Mouse (Mus musculus) MEL (cell line): ENCODE measurements around the gene Farsa. TPM values are rescaled to one million over a fixed set of nuclear protein-coding genes. Genes with fewer than 3 reads are reported as not detected.

ENCODE experiments used
- DNase-seq: peaks from one replicate; pipeline ENCODE4 v3.0.0; 2011; ENCODE audit warnings: low read depth, low spot score
- H3K27ac ChIP-seq: 2 replicates; pipeline ENCODE4 v1.5.1; 2012; ENCODE audit warnings: low read depth, mild to moderate bottlenecking, control low read depth, low read length, moderate library complexity; ENCODE audit not compliant: control insufficient read depth
- H3K27me3 ChIP-seq, 2 experiments: fragments of 150-350 bp in 1 of 2; sonication (generic) in 1 of 2; 2 replicates each; pipeline ENCODE4 v1.6.1; 2012; ENCODE audit warnings: low read length in 2 of 2, mild to moderate bottlenecking in 2 of 2, improper control_type of control experiment in 1 of 2, moderate library complexity in 1 of 2; ENCODE audit not compliant: insufficient read depth in 2 of 2, control insufficient read depth in 1 of 2
- H3K36me3 ChIP-seq, 2 experiments: 2 replicates each; pipeline ENCODE4 v1.6.1; 2012 to 2014; ENCODE audit warnings: low read length in 2 of 2, improper control_type of control experiment in 1 of 2, inconsistent platforms in 1 of 2, mild to moderate bottlenecking in 1 of 2; ENCODE audit not compliant: insufficient read depth in 2 of 2, control insufficient read depth in 1 of 2
- H3K4me1 ChIP-seq, 2 experiments: fragments of 150-350 bp in 1 of 2; sonication (generic) in 1 of 2; 2 replicates each; pipeline ENCODE4 v1.6.1; 2012; ENCODE audit warnings: low read length in 2 of 2, improper control_type of control experiment in 1 of 2, mild to moderate bottlenecking in 1 of 2; ENCODE audit not compliant: insufficient read depth in 2 of 2, control insufficient read depth in 1 of 2
- H3K4me3 ChIP-seq, 2 experiments: fragments of 150-350 bp in 1 of 2; sonication (generic) in 1 of 2; 2 replicates each; pipeline ENCODE4 v1.5.1; 2012; ENCODE audit warnings: low read depth in 2 of 2, low read length in 2 of 2, mild to moderate bottlenecking in 2 of 2, moderate library complexity in 2 of 2, control low read depth in 1 of 2, improper control_type of control experiment in 1 of 2; ENCODE audit not compliant: control insufficient read depth in 1 of 2, insufficient read depth in 1 of 2
- H3K79me2 ChIP-seq: 2 replicates; pipeline ENCODE4 v1.6.1; 2012; ENCODE audit warnings: mild to moderate bottlenecking, low read length, moderate library complexity; ENCODE audit not compliant: control insufficient read depth, poor library complexity, insufficient read depth
- H3K9ac ChIP-seq: 2 replicates; pipeline ENCODE4 v1.6.1; 2012; ENCODE audit warnings: low read depth, mild to moderate bottlenecking, control low read depth, low read length, moderate library complexity; ENCODE audit not compliant: control insufficient read depth, poor library complexity, severe bottlenecking
- H3K9me3 ChIP-seq: fragments of 150-350 bp; sonication (generic); replicated peaks from 2 replicates; pipeline ENCODE4 v1.6.1; 2012; ENCODE audit warnings: mild to moderate bottlenecking, low read length, improper control_type of control experiment, moderate library complexity; ENCODE audit not compliant: insufficient read depth
- BHLHE40 ChIP-seq: IDR thresholded peaks from 2 replicates; pipeline ENCODE4 v1.6.1; 2012; ENCODE audit warnings: low read depth, mild to moderate bottlenecking, inconsistent platforms, low read length, improper control_type of control experiment, borderline replicate concordance
- CHD1 ChIP-seq: IDR thresholded peaks from 2 replicates; pipeline ENCODE4 v1.6.1; 2012; ENCODE audit warnings: low read depth, mild to moderate bottlenecking, inconsistent platforms, low read length, improper control_type of control experiment
- CHD2 ChIP-seq: IDR thresholded peaks from 2 replicates; pipeline ENCODE4 v1.6.1; 2011; ENCODE audit warnings: low read length, improper control_type of control experiment
- CTCF ChIP-seq, 3 experiments: IDR thresholded peaks in 2 of 3; conservative IDR thresholded peaks in 1 of 3; 2 replicates each; pipeline ENCODE4 v1.5.1; 2011 to 2012; ENCODE audit warnings: low read length in 3 of 3, low read depth in 2 of 3, mild to moderate bottlenecking in 2 of 3, improper control_type of control experiment in 1 of 3, inconsistent platforms in 1 of 3, mixed read lengths in 1 of 3, moderate library complexity in 1 of 3; ENCODE audit not compliant: control insufficient read depth in 1 of 3, insufficient read depth in 1 of 3, poor library complexity in 1 of 3, severe bottlenecking in 1 of 3
- E2F4 ChIP-seq: IDR thresholded peaks from 2 replicates; pipeline ENCODE4 v1.6.1; 2011; ENCODE audit warnings: low read depth, low read length, improper control_type of control experiment, borderline replicate concordance
- EP300 ChIP-seq, 2 experiments: IDR thresholded peaks; 2 replicates each; pipeline ENCODE4 v1.6.1; 2011; ENCODE audit warnings: improper control_type of control experiment in 2 of 2, low read length in 2 of 2, low read depth in 1 of 2, mild to moderate bottlenecking in 1 of 2
- ETS1 ChIP-seq: IDR thresholded peaks from 2 replicates; pipeline ENCODE4 v1.6.1; 2012; ENCODE audit warnings: low read depth, mild to moderate bottlenecking, inconsistent platforms, low read length, improper control_type of control experiment, moderate library complexity
- GABPA ChIP-seq: IDR thresholded peaks from 2 replicates; pipeline ENCODE4 v1.6.1; 2012; ENCODE audit warnings: low read depth, mild to moderate bottlenecking, inconsistent platforms, low read length, improper control_type of control experiment, moderate library complexity
- GATA1 ChIP-seq: IDR thresholded peaks from 2 replicates; pipeline ENCODE4 v1.6.1; 2011; ENCODE audit warnings: low read depth, low read length, improper control_type of control experiment
- JUND ChIP-seq: IDR thresholded peaks from 2 replicates; pipeline ENCODE4 v1.6.1; 2011; ENCODE audit warnings: low read depth, mild to moderate bottlenecking, improper control_type of control experiment, low read length
- KAT2A ChIP-seq: conservative IDR thresholded peaks from 2 replicates; pipeline ENCODE4 v1.6.1; 2012; ENCODE audit warnings: low read depth, low read length, improper control_type of control experiment, inconsistent platforms
- MAFK ChIP-seq: IDR thresholded peaks from 2 replicates; pipeline ENCODE4 v1.6.1; 2011; ENCODE audit warnings: low read depth, mild to moderate bottlenecking, low read length, improper control_type of control experiment, borderline replicate concordance
- MAX ChIP-seq: IDR thresholded peaks from 2 replicates; pipeline ENCODE4 v1.6.1; 2011; ENCODE audit warnings: low read length, improper control_type of control experiment
- MAZ ChIP-seq: IDR thresholded peaks from 2 replicates; pipeline ENCODE4 v1.6.1; 2012; ENCODE audit warnings: low read depth, mild to moderate bottlenecking, inconsistent platforms, low read length, improper control_type of control experiment
- MEF2A ChIP-seq: IDR thresholded peaks from 2 replicates; pipeline ENCODE4 v1.6.1; 2014; ENCODE audit warnings: low read depth, mild to moderate bottlenecking, inconsistent platforms, low read length, improper control_type of control experiment; ENCODE audit not compliant: poor library complexity, insufficient replicate concordance, severe bottlenecking; ENCODE audit errors: extremely low read depth
- MXI1 ChIP-seq: IDR thresholded peaks from 2 replicates; pipeline ENCODE4 v1.6.1; 2011; ENCODE audit warnings: mild to moderate bottlenecking, low read depth, low read length, improper control_type of control experiment
- MYB ChIP-seq: IDR thresholded peaks from 2 replicates; pipeline ENCODE4 v1.6.1; 2011; ENCODE audit warnings: mild to moderate bottlenecking, low read depth, low read length, improper control_type of control experiment
- MYC ChIP-seq: IDR thresholded peaks from 2 replicates; pipeline ENCODE4 v1.6.1; 2011; ENCODE audit warnings: low read depth, mild to moderate bottlenecking, low read length, improper control_type of control experiment, moderate library complexity
- NELFE ChIP-seq: IDR thresholded peaks from 2 replicates; pipeline ENCODE4 v1.6.1; 2011; ENCODE audit warnings: low read depth, low read length, improper control_type of control experiment
- POLR2A ChIP-seq, 2 experiments: IDR thresholded peaks; 2 replicates each; pipeline ENCODE4 v1.6.1; 2011 to 2012; ENCODE audit warnings: low read length in 2 of 2, mild to moderate bottlenecking in 2 of 2, control low read depth in 1 of 2, improper control_type of control experiment in 1 of 2, low read depth in 1 of 2, moderate library complexity in 1 of 2; ENCODE audit not compliant: control insufficient read depth in 1 of 2, insufficient read depth in 1 of 2, poor library complexity in 1 of 2
- POLR2AphosphoS2 ChIP-seq: IDR thresholded peaks from 2 replicates; pipeline ENCODE4 v1.6.1; 2011; ENCODE audit warnings: low read length, improper control_type of control experiment
- POLR2AphosphoS5 ChIP-seq: IDR thresholded peaks from 2 replicates; pipeline ENCODE4 v1.6.1; 2012; ENCODE audit warnings: low read depth, borderline replicate concordance, mild to moderate bottlenecking, inconsistent platforms, low read length, moderate library complexity, mixed read lengths
- RAD21 ChIP-seq: IDR thresholded peaks from 2 replicates; pipeline ENCODE4 v1.6.1; 2011; ENCODE audit warnings: mild to moderate bottlenecking, low read depth, low read length, improper control_type of control experiment
- RCOR1 ChIP-seq: IDR thresholded peaks from 2 replicates; pipeline ENCODE4 v1.6.1; 2012; ENCODE audit warnings: low read depth, mild to moderate bottlenecking, inconsistent platforms, low read length, improper control_type of control experiment
- SIN3A ChIP-seq: IDR thresholded peaks from 2 replicates; pipeline ENCODE4 v1.6.1; 2012; ENCODE audit warnings: low read length, improper control_type of control experiment, inconsistent platforms
- SMC3 ChIP-seq: IDR thresholded peaks from 2 replicates; pipeline ENCODE4 v1.6.1; 2011; ENCODE audit warnings: low read depth, low read length, improper control_type of control experiment
- TAL1 ChIP-seq: IDR thresholded peaks from 2 replicates; pipeline ENCODE4 v1.6.1; 2012; ENCODE audit warnings: mild to moderate bottlenecking, inconsistent platforms, low read length, moderate library complexity, mixed read lengths
- TBP ChIP-seq: IDR thresholded peaks from 2 replicates; pipeline ENCODE4 v1.8.0; 2011; ENCODE audit warnings: low read depth, low read length, improper control_type of control experiment
- TCF12 ChIP-seq: IDR thresholded peaks from 2 replicates; pipeline ENCODE4 v1.6.1; 2014; ENCODE audit warnings: low read depth, mild to moderate bottlenecking, inconsistent platforms, low read length, improper control_type of control experiment, moderate library complexity
- UBTF ChIP-seq: IDR thresholded peaks from 2 replicates; pipeline ENCODE4 v1.6.1; 2012; ENCODE audit warnings: low read depth, mild to moderate bottlenecking, inconsistent platforms, low read length, improper control_type of control experiment, moderate library complexity, borderline replicate concordance; ENCODE audit not compliant: insufficient read depth
- USF1 ChIP-seq: IDR thresholded peaks from 2 replicates; pipeline ENCODE4 v1.6.1; 2014; ENCODE audit warnings: low read depth, mild to moderate bottlenecking, inconsistent platforms, low read length, improper control_type of control experiment, moderate library complexity
- USF2 ChIP-seq, 2 experiments: IDR thresholded peaks; 2 replicates each; pipeline ENCODE4 v1.6.1; 2011 to 2012; ENCODE audit warnings: improper control_type of control experiment in 2 of 2, low read length in 2 of 2, borderline replicate concordance in 1 of 2, inconsistent platforms in 1 of 2, low read depth in 1 of 2, mild to moderate bottlenecking in 1 of 2; ENCODE audit not compliant: insufficient read depth in 1 of 2
- ZC3H11A ChIP-seq: IDR thresholded peaks from 2 replicates; pipeline ENCODE4 v1.6.1; 2012; ENCODE audit warnings: low read depth, mild to moderate bottlenecking, inconsistent platforms, low read length, improper control_type of control experiment
- ZKSCAN1 ChIP-seq: IDR thresholded peaks from 2 replicates; pipeline ENCODE4 v1.6.1; 2012; ENCODE audit warnings: low read depth, mild to moderate bottlenecking, inconsistent platforms, low read length, improper control_type of control experiment, moderate library complexity
- ZMIZ1 ChIP-seq: IDR thresholded peaks from 2 replicates; pipeline ENCODE4 v1.6.1; 2012; ENCODE audit warnings: low read depth, mild to moderate bottlenecking, inconsistent platforms, low read length, improper control_type of control experiment, moderate library complexity
- ZNF384 ChIP-seq: IDR thresholded peaks from 2 replicates; pipeline ENCODE4 v1.6.1; 2012; ENCODE audit warnings: low read depth, mild to moderate bottlenecking, inconsistent platforms, low read length, improper control_type of control experiment
- polyA plus RNA-seq, 2 experiments: library from polyadenylated mRNA; stranded (reverse) in 1 of 2; unstranded in 1 of 2; fragments of >175 nt in 1 of 2; fragments of >200 nt in 1 of 2; gene quantifications; 2 replicates each; pipeline versions ENCODE4 v1.2.1 to v1.2.4; 2012; ENCODE audit warnings: low replicate concordance in 2 of 2, low read depth in 1 of 2; ENCODE audit not compliant: insufficient read length in 2 of 2, insufficient read depth in 1 of 2, missing spikeins in 1 of 2
- total RNA-seq: library from RNA; depleted of rRNA; stranded (reverse); fragments of 300-350 nt; gene quantifications from 2 replicates; pipeline ENCODE4 v1.2.3, GENCODE M21; 2012

Farsa gene
- total and polyA plus RNA-seq, 3 experiments, result 152 to 295 (median 245) TPM

DNA sequence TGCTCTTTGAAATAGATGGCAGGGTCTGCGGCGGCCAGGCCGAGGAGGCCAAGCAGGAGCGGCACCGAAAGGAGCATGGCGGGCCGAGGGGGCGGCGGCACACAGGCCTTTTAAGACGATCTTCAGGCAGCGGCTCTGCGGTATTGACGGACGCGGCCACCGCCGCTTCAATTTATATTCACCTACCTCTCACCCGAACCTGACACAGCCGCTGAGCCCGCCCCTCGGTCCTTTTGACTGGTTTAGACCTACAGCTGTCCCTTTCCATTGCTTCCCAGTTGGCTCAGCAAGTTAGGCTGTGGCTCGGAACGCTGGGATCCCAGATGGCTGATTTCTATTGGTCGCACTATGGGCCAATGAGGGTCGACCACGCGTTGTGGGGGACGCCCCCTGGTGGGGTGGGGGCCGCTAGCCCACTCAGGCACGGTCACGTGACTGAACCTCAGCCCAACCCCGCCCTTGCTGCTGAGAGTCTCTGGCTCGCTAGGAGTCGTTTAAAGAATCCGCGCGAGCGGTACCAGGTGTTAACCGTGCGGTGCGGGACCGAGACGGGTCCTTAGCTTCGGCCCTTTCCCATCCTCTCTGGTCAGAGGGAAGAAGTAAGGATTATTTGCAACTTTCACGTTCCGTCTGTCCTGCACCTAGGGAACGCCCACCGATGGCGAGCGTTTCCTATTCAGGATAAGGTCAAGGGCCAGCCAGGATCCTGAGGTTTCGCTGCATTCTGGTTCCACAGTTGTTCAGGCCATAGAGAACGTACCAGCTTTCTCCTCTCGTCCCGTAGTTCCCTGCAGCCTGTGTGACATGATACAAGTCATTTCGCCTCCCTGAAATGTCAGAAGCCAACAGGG, 9.8 kb upstream of the Farsa start, which contains the start of gene Calr:
Calr (minus strand) TSS at position 213 of the 851 bp plus-strand sequence.
- Histone ChIP-seq H3K4me3 (peak within 1 kb of the TSS; percentile 76 to 85), H3K9me3 (no peaks in the 10 kb centered on the region), H3K27ac (peak within 1 kb of the TSS; percentile 98), H3K9ac (peak within 1 kb of the TSS; percentile 92), H3K27me3 (no peaks in the 10 kb centered on the region), H3K79me2 (peaks cover 31% of the 10 kb centered on the region), H3K36me3 (peaks cover 13 to 31% of the 10 kb centered on the region in 2 experiments), H3K4me1 (peaks cover 7 to 18% of the 10 kb centered on the region in 2 experiments; a peak in 3 of 4 replicates)
- DNase-seq, result peak; percentile 100
- TF ChIP-seq SMC3, result no peak
- TF ChIP-seq CHD2, result peak; percentile 86
- peak; percentile 100 for TF ChIP-seq NELFE
- TF ChIP-seq SIN3A, result peak; percentile 79; the same call in 1 of the 2 replicates
- no peak for TF ChIP-seq E2F4
- peak in 1 of 2 experiments; percentile 52; a peak in 2 of 4 replicates for TF ChIP-seq EP300 (IDR thresholded peaks at IDR 0.05; ENCODE audit: low read depth in 1 of 2, low read length in 2 of 2)
- peak; percentile 99 for TF ChIP-seq TBP
- no peak for TF ChIP-seq GABPA
- TF ChIP-seq MYB, result no peak
- peak; percentile 99 for TF ChIP-seq USF1
- TF ChIP-seq RAD21, result no peak
- peak; percentile 99 for TF ChIP-seq POLR2AphosphoS2
- no peak for TF ChIP-seq MEF2A
- peak; percentile 94 for TF ChIP-seq POLR2AphosphoS5
- TF ChIP-seq BHLHE40, result peak; percentile 91
- 0 out of 2 replicates have a peak, but pooled peaks have one; percentile 45 for TF ChIP-seq UBTF
- TF ChIP-seq POLR2A (IDR thresholded peaks at IDR 0.05; ENCODE audit: control insufficient read depth in 1 of 2, insufficient read depth in 1 of 2, low read depth in 1 of 2, low read length in 2 of 2, poor library complexity in 1 of 2), result peak; percentile 91 to 94
- 0 out of 6 replicates have a peak, but pooled peaks of 1 of the 3 experiments have one; percentile 16 for TF ChIP-seq CTCF (IDR thresholded peaks at IDR 0.05 in 2 of 3, conservative IDR thresholded peaks at IDR 0.05 in 1 of 3; ENCODE audit: control insufficient read depth in 1 of 3, insufficient read depth in 1 of 3, low read depth in 2 of 3, low read length in 3 of 3, poor library complexity in 1 of 3, severe bottlenecking in 1 of 3)
- TF ChIP-seq ZMIZ1, result peak; percentile 100
- peak; percentile 91 to 92 for TF ChIP-seq USF2 (IDR thresholded peaks at IDR 0.05; ENCODE audit: borderline replicate concordance in 1 of 2, insufficient read depth in 1 of 2, low read depth in 1 of 2, low read length in 2 of 2)
- peak; percentile 97 for TF ChIP-seq MAX
- no peak for TF ChIP-seq TAL1
- peak; percentile 99 for TF ChIP-seq MAZ
- TF ChIP-seq GATA1, result no peak
- no peak for TF ChIP-seq ZKSCAN1
- peak; percentile 70; the same call in 1 of the 2 replicates for TF ChIP-seq KAT2A
- no peak for TF ChIP-seq ZC3H11A
- TF ChIP-seq CHD1, result no peak
- TF ChIP-seq JUND, result no peak
- TF ChIP-seq MAFK, result no peak
- TF ChIP-seq MXI1, result peak; percentile 92
- no peak for TF ChIP-seq RCOR1
- TF ChIP-seq TCF12, result peak; percentile 76
- TF ChIP-seq ETS1, result peak; percentile 57
- peak; percentile 28; the same call in 1 of the 2 replicates for TF ChIP-seq ZNF384
- TF ChIP-seq MYC, result peak; percentile 72
